Mouse (Mus musculus) hematopoietic stem cell, adult 5-6 weeks (primary cell): ENCODE data around the gene Cdc26. TPM values are rescaled to one million over a fixed set of nuclear protein-coding genes. Genes with fewer than 3 reads are reported as not detected.

Experiments
- ATAC-seq, 2 experiments: fragments of 125-278 bp in 1 of 2; replicated peaks in 1 of 2; 2 replicates each; pipeline ENCODE4 v1.8.0; 2016 to 2017; ENCODE audit warnings: inconsistent platforms in 2 of 2, mild to moderate bottlenecking in 2 of 2, moderate number of reproducible peaks in 2 of 2, low read depth in 1 of 2, moderate TSS enrichment in 1 of 2; ENCODE audit not compliant: low FRiP score in 2 of 2, poor library complexity in 2 of 2, severe bottlenecking in 2 of 2, insufficient read depth in 1 of 2, low TSS enrichment in 1 of 2
- total RNA-seq: library from RNA; stranded (forward); fragments of 172-1452, 232-1000 nt; gene quantifications from 2 replicates; pipeline ENCODE4 v1.2.3, GENCODE M21; 2017

The Cdc26 gene
- total RNA-seq, 1 experiment from 2014 or later: 205 TPM

DNA sequence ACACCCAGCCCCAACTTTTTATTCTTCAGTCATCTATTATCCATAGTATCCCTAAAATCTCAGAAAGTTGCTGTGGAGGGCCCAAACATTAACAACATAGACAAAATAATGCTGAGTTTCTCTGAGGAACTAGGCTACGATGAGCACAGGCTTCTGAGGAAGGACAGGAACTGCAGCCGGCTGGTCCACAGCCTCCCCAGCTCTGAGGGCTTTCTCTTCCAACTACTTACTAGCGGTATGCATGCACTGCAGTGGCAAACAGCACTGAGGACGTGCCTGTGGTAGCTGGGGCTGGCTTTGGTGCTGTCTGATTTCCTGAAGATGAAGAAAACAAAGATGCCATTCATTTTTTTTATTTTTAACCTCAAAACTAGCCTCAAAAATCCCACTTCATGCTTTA is 62.6 kb downstream of the Cdc26 start:
- no peak for ATAC-seq

GRCm38 (mm10) chr4:62344000-62344399 is 64.4 kb downstream of the Cdc26 start:
- no peak for ATAC-seq

DNA sequence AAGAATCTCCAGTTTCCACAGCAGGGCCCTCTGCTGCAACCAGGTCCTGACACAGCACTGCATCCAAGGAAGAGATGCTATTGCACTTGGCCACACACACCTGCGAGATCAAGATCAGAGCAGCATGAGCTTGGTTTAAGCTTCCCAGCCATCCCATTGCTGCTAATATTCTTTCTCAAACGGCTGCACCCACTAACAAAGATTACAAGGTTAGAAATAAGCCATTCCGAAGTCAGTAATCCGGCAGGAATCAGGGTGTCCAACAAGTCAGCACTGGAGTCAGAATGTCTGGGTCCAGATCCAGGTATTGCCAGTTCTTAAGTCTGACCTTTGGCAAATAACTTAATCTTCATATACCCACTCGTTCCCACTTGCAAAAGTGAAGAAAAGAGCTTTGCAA is 69.9 kb downstream of the Cdc26 start:
- ATAC-seq: no peak

Other genes with a start within 250 kb of the Cdc26 start
- gene Zfp37, start 177.6 kb downstream of the Cdc26 start, total RNA-seq: 0.15 and 1.8 TPM in 2 replicates
- 11.0 and 18.4 TPM in 2 replicates for gene Slc31a2, start 146.1 kb downstream of the Cdc26 start, total RNA-seq
- gene Fkbp15, start 48.1 kb downstream of the Cdc26 start, total RNA-seq: 51.0 and 68.2 TPM in 2 replicates
- 11.9 and 14.7 TPM in 2 replicates for gene Slc31a1, start 47.9 kb downstream of the Cdc26 start, total RNA-seq
- 18.6 and 19.6 TPM in 2 replicates for gene Prpf4, start 155 bp upstream of the Cdc26 start, total RNA-seq
- gene Rnf183, start 26.6 kb upstream of the Cdc26 start, total RNA-seq: not detected in 2 replicates
- gene Wdr31, start 62.3 kb upstream of the Cdc26 start, total RNA-seq: 4.0 and 5.8 TPM in 2 replicates
- 0.94 and 1.2 TPM in 2 replicates for gene Bspry, start 71.4 kb upstream of the Cdc26 start, total RNA-seq
- 3.1 and 3.3 TPM in 2 replicates for gene Hdhd3, start 94.8 kb upstream of the Cdc26 start, total RNA-seq
- 28.8 and 35.6 TPM in 2 replicates for gene Alad, start 111.3 kb upstream of the Cdc26 start, total RNA-seq
- 72.7 and 78.2 TPM in 2 replicates for gene Pole3, start 116.4 kb upstream of the Cdc26 start, total RNA-seq
- not detected in 2 replicates for gene 4933430I17Rik, start 116.7 kb upstream of the Cdc26 start, total RNA-seq
- 23.5 and 23.7 TPM in 2 replicates for gene Rgs3, start 151.2 kb upstream of the Cdc26 start, total RNA-seq